Mouse (Mus musculus): ENCODE measurements around the gene 1700018B08Rik. TPM values are rescaled to one million over a fixed set of nuclear protein-coding genes. Genes with fewer than 3 reads are reported as not detected.

1700018B08Rik gene
- polyA plus RNA-seq, 1 experiment from 2014 or later: not detected

DNA sequence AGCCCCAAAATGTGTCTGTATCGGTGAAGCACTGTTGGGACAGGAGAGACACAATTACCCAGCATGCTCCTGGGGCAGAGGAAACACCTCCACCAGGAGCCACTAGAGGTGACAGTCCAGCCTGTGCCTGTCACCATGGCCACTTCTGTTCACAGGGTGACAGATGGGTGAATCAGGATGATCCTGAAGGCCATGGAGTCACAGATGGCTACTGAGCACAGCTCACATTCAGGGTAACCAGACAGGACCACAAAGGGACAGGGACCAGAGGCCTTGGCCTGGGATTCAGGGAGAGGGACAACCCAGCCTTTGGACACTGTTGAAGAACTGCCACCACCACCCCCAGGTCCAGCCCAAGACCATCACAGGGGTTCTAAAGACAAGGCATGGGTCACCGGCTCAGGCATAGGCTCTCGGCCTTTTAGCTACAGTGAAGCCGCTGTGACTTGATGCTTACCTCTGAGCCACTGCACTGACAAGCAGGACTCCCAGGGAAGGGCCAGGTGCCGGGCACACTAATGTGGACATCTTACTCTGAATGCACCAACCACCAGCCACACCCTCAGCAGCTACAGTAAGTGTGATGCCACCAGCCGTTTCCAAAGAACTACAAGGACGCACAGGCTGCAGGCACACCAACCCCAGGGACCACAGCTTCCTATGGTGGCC is 16.4 kb upstream of the 1700018B08Rik start:
- peaks cover 17% of the 10 kb centered on the region for H3K36me3 ChIP-seq
- no peak overlapping the region for H3K4me2 ChIP-seq
- no peak overlapping the region for H3K4me3 ChIP-seq
- ATAC-seq (ENCODE audit: low FRiP score, low read depth): no peak
- no peak overlapping the region for H3K9ac ChIP-seq
- no peak overlapping the region for H3K27ac ChIP-seq (replicated peaks)
- H3K27me3 ChIP-seq: no peaks in the 10 kb centered on the region
- H3K4me1 ChIP-seq (replicated peaks): no peaks in the 10 kb centered on the region
- no peaks in the 10 kb centered on the region for H3K9me3 ChIP-seq
- 94% methylated on average over 7 of the region's 7 CpGs for WGBS

GRCm38 (mm10) chr8:121559801-121560200 is 15.7 kb upstream of the 1700018B08Rik start:
- no peak overlapping the region for H3K4me2 ChIP-seq
- no peaks in the 10 kb centered on the region for H3K27me3 ChIP-seq
- no peaks in the 10 kb centered on the region for H3K9me3 ChIP-seq
- WGBS: 93% methylated on average over 12 of the region's 12 CpGs
- no peak overlapping the region for H3K9ac ChIP-seq
- no peak overlapping the region for H3K27ac ChIP-seq (replicated peaks)
- H3K4me1 ChIP-seq (replicated peaks): no peaks in the 10 kb centered on the region
- peaks cover 20% of the 10 kb centered on the region for H3K36me3 ChIP-seq
- H3K4me3 ChIP-seq: no peak overlapping the region
- no peak for ATAC-seq (ENCODE audit: low FRiP score, low read depth)

DNA sequence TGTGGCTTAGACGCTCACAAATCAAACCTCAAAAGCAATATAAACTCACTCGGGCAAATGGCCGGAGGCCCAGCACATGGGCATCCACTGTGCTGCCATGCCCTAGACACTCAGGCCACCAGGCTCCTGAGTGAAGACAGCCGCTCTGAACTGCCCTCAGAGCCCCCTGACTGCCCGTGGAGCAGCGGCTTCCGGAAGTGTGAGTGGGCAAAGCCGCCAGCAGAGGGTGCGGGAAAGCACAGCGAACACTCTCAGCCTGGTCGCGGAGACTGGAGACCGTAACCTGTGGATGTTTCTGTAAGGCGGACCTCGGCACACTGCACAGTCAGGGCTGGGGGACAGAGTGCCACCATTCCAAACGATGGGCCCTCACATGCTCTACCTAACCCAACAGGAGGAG is 14.4 kb upstream of the 1700018B08Rik start:
- Histone ChIP-seq H3K27ac (replicated peaks) (no peak overlapping the region), H3K27me3 (no peaks in the 10 kb centered on the region), H3K36me3 (peaks cover 33% of the 10 kb centered on the region), H3K9ac (no peak overlapping the region), H3K4me1 (replicated peaks) (no peaks in the 10 kb centered on the region), H3K4me3 (no peak overlapping the region), H3K9me3 (no peaks in the 10 kb centered on the region), H3K4me2 (no peak overlapping the region)
- ATAC-seq (ENCODE audit: low FRiP score, low read depth): no peak
- 89% methylated on average over 16 of the region's 16 CpGs for WGBS

GRCm38 (mm10) chr8:121557746-121558145 is 13.6 kb upstream of the 1700018B08Rik start:
- Histone ChIP-seq H3K9ac (no peak overlapping the region), H3K36me3 (peaks cover 38% of the 10 kb centered on the region), H3K4me3 (no peak overlapping the region), H3K4me2 (no peak overlapping the region), H3K4me1 (replicated peaks) (no peaks in the 10 kb centered on the region), H3K27ac (replicated peaks) (no peak overlapping the region), H3K27me3 (no peaks in the 10 kb centered on the region), H3K9me3 (no peaks in the 10 kb centered on the region)
- no peak for ATAC-seq (ENCODE audit: low FRiP score, low read depth)
- 90% methylated on average over 11 of the region's 11 CpGs for WGBS

- Histone ChIP-seq H3K9me3 (no peaks in the 10 kb centered on the region), H3K4me2 (no peak overlapping the region), H3K4me3 (no peak overlapping the region), H3K27ac (replicated peaks) (no peak overlapping the region), H3K36me3 (peaks cover 49% of the 10 kb centered on the region), H3K9ac (no peak overlapping the region), H3K27me3 (no peaks in the 10 kb centered on the region), H3K4me1 (replicated peaks) (no peaks in the 10 kb centered on the region)
- ATAC-seq (ENCODE audit: low FRiP score, low read depth): no peak
- WGBS: 94% methylated on average over 32 of the region's 32 CpGs
Observed at GRCm38 (mm10) chr8:121553831-121554475, 9.8 kb upstream of the 1700018B08Rik start.

DNA sequence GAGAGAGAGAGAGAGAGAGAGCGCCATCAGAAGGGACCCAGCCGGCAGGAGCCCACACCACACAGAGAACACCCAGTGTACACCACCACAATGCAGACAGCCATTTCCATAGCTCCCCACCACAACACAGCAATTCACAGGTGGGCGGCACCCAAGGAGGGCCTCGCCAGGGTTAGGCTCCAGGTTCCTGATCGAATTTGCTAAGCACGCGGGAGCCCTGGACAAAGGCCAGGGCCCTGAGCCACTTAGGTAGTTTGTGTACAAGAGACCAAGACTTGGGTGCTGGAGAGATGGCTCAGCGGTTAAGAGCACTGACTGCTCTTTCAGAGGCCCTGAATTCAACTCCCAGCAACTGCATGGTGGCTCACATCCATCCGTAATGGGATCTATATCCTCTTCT is 8.4 kb upstream of the 1700018B08Rik start:
- no peak overlapping the region for H3K4me3 ChIP-seq
- no peak overlapping the region for H3K9ac ChIP-seq
- no peak overlapping the region for H3K4me2 ChIP-seq
- H3K36me3 ChIP-seq: peaks cover 41% of the 10 kb centered on the region
- H3K9me3 ChIP-seq: no peaks in the 10 kb centered on the region
- no peaks in the 10 kb centered on the region for H3K4me1 ChIP-seq (replicated peaks)
- no peak overlapping the region for H3K27ac ChIP-seq (replicated peaks)
- no peak for ATAC-seq (ENCODE audit: low FRiP score, low read depth)
- 92% methylated on average over 9 of the region's 9 CpGs for WGBS
- no peaks in the 10 kb centered on the region for H3K27me3 ChIP-seq

DNA sequence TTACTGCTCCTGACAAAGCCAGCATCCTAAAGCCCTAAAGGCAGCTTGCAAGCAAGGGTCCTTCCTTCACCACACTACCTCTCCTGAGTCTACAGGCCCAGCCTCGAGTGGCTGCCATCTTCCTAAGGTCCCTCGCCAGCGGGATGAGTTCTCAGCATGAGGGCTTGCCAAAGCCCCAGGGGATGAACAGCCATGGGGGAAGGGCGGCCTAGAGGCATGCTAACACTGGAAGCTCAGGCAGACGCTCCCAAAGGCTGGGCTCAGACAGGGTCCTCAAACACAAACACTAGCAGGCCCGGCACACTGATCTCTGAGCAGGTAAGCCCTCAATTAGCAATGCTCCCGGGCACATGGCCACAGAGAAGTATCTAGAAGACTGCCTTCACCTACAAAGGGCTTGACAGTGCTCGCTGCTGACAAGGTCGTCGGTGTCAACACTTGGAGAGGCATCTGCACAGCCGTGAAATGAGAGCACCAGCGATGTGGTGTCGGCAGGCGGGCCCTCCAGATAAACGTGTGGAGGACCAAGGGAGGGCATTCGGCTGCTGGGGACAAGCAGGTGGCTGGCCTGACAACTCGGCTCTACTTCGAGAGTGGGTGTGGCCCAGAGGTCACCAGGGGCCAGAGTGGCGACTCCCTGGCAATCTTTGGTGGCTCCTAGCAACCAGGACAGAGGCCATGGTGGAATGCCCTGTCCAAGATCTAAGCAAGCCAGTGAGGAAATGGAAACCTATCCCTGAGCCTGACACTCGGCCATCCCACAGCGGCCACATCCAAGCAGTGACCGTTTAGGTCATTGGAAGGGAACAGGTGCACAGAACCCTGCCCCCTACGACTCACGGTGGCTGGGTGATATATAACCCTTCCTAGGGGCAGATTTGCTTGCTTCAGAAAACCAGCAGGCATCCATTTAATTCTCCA is 7.2 kb upstream of the 1700018B08Rik start:
- H3K27me3 ChIP-seq: no peaks in the 10 kb centered on the region
- no peak overlapping the region for H3K9ac ChIP-seq
- no peak overlapping the region for H3K4me2 ChIP-seq
- H3K4me1 ChIP-seq (replicated peaks): 0 out of 2 replicates have a peak, but pooled peaks cover 3% of the 10 kb centered on the region
- no peak for ATAC-seq (ENCODE audit: low FRiP score, low read depth)
- H3K4me3 ChIP-seq: no peak overlapping the region
- H3K36me3 ChIP-seq: peaks cover 41% of the 10 kb centered on the region
- WGBS: 59% methylated on average over 24 of the region's 24 CpGs
- H3K27ac ChIP-seq (replicated peaks): no peak overlapping the region
- H3K9me3 ChIP-seq: no peaks in the 10 kb centered on the region

- H3K9ac ChIP-seq: no peak overlapping the region
- 92% methylated on average over 6 of the region's 6 CpGs for WGBS
- no peaks in the 10 kb centered on the region for H3K27me3 ChIP-seq
- no peak overlapping the region for H3K4me2 ChIP-seq
- H3K9me3 ChIP-seq: no peaks in the 10 kb centered on the region
- peaks cover 41% of the 10 kb centered on the region for H3K36me3 ChIP-seq
- H3K4me1 ChIP-seq (replicated peaks): 0 out of 2 replicates have a peak, but pooled peaks cover 3% of the 10 kb centered on the region
- no peak overlapping the region for H3K4me3 ChIP-seq
- no peak for ATAC-seq (ENCODE audit: low FRiP score, low read depth)
- no peak overlapping the region for H3K27ac ChIP-seq (replicated peaks)
Observed at GRCm38 (mm10) chr8:121550056-121550455, 5.9 kb upstream of the 1700018B08Rik start.

GRCm38 (mm10) chr8:121547132-121547531 is 3.0 kb upstream of the 1700018B08Rik start:
- no peak overlapping the region for H3K4me2 ChIP-seq
- H3K4me3 ChIP-seq: no peak overlapping the region
- no peak overlapping the region for H3K9ac ChIP-seq
- H3K27me3 ChIP-seq: no peaks in the 10 kb centered on the region
- WGBS: 12% methylated on average over 7 of the region's 7 CpGs
- H3K9me3 ChIP-seq: no peaks in the 10 kb centered on the region
- H3K27ac ChIP-seq (replicated peaks): no peak overlapping the region
- peaks cover 19% of the 10 kb centered on the region for H3K36me3 ChIP-seq
- peak; percentile 36; the same call in 1 of the 2 replicates for ATAC-seq (ENCODE audit: low FRiP score, low read depth)
- H3K4me1 ChIP-seq (replicated peaks): 0 out of 2 replicates have a peak, but pooled peaks cover 3% of the 10 kb centered on the region

DNA sequence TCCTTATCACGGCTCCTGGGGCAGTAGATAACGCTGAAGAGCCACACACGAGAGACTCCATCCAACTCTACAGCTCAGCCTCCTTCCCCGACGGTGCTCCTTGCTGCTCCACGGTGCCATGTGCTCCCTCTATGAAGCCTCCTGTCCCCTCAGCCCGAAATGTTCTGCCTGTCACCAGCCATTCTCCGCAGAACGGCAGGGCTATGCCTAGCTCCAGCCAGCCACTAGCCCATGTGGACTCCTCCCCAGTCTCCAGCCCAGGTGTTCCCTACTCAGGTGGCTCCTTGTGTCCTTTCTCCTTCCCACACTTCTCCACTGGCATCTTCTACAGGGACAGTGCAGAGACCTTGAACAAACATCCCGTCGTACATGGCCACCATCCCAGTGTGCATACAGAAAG is 816 bp upstream of the 1700018B08Rik start:
- no peak for ATAC-seq (ENCODE audit: low FRiP score, low read depth)
- WGBS: 80% methylated on average over 11 of the region's 11 CpGs
- H3K4me2 ChIP-seq: no peak overlapping the region
- no peak overlapping the region for H3K27ac ChIP-seq (replicated peaks)
- H3K9ac ChIP-seq: no peak overlapping the region
- H3K4me3 ChIP-seq: no peak overlapping the region
- no peaks in the 10 kb centered on the region for H3K27me3 ChIP-seq
- H3K36me3 ChIP-seq: no peaks in the 10 kb centered on the region
- H3K9me3 ChIP-seq: no peaks in the 10 kb centered on the region
- 0 out of 2 replicates have a peak, but pooled peaks cover 3% of the 10 kb centered on the region for H3K4me1 ChIP-seq (replicated peaks)

DNA sequence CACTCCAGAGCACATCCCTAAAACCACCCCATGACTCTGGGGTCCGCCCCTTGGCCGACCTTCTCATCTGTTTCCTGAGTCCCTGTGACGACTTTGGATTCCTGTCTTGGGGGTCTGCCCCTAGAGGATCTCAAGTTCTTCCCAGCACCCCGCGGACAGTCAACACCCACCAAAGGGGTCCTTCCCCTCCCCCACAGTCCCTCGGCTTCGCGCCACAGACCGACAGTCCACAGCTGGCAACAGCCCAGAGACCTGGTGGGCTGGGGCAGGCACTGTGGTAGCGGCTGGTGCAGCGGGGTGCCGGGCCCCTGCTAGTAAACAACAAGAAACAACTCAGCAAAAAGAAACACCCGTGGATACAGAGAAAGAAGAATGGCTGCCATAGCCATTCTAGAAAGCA is 1.2 kb downstream of the 1700018B08Rik start:
- no peak for ATAC-seq (ENCODE audit: low FRiP score, low read depth)
- Histone ChIP-seq H3K27me3 (no peaks in the 10 kb centered on the region), H3K4me1 (replicated peaks) (0 out of 2 replicates have a peak, but pooled peaks cover 3% of the 10 kb centered on the region), H3K4me3 (no peak overlapping the region), H3K27ac (replicated peaks) (no peak overlapping the region), H3K9ac (no peak overlapping the region), H3K9me3 (no peaks in the 10 kb centered on the region), H3K4me2 (no peak overlapping the region), H3K36me3 (no peaks in the 10 kb centered on the region)
- 47% methylated on average over 13 of the region's 13 CpGs for WGBS

DNA sequence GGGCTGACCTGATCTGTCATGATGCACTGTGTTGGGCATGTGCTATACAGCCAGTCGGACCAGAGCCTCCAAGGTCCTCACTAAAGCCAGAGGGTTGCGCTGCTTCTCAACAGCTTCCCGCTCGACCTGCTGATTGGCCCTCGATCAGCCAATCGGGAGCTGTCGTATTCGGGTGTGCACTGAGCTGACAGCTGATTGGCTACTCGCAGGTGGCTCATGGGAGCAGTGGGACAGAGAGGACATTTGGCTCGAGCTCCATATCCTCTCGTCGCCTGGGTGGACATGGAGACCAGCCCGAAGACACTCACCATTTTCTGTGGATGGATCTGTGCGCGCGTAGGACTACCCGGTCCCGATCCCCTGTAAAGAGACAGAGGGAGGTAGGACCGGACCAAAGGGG is 2.3 kb downstream of the 1700018B08Rik start:
- no peaks in the 10 kb centered on the region for H3K4me1 ChIP-seq (replicated peaks)
- H3K9me3 ChIP-seq: no peaks in the 10 kb centered on the region
- H3K4me3 ChIP-seq: no peak overlapping the region
- H3K27ac ChIP-seq (replicated peaks): no peak overlapping the region
- H3K9ac ChIP-seq: no peak overlapping the region
- 82% methylated on average over 19 of the region's 19 CpGs for WGBS
- no peak for ATAC-seq (ENCODE audit: low FRiP score, low read depth)
- no peak overlapping the region for H3K4me2 ChIP-seq
- H3K36me3 ChIP-seq: no peaks in the 10 kb centered on the region
- H3K27me3 ChIP-seq: no peaks in the 10 kb centered on the region
